ENCODE assay signal across 8 mouse cellular contexts in genomic region chr12:85548076-85548475, GRCm38 (mm10). TPM values are rescaled to one million over a fixed set of nuclear protein-coding genes. Genes with fewer than 3 reads are reported as not detected.
A peak's percentile ranks its signal among the peaks of the same experiment; 100 is the strongest.
DNase-seq lines count a peak whose midpoint lies in the region; ATAC-seq and TF ChIP-seq lines count a peak whose summit lies in the region.

No protein-coding gene starts in this region.

- no peaks in the 10 kb centered on the region for H3K27me3 ChIP-seq in kidney, postnatal 0 days (ENCODE audit: insufficient read depth, low read length)
- H3K27me3 ChIP-seq in limb, embryonic 15.5 days, result no peaks in the 10 kb centered on the region
- no peaks in the 10 kb centered on the region for H3K27me3 ChIP-seq in hindbrain, embryonic 16.5 days (replicated peaks; ENCODE audit: control insufficient read depth, insufficient read depth, low read length)

- H3K9me3 ChIP-seq in kidney, postnatal 0 days (replicated peaks; ENCODE audit: low read length), result no peaks in the 10 kb centered on the region
- H3K9me3 ChIP-seq in limb, embryonic 15.5 days, result 0 out of 2 replicates have a peak, but pooled peaks cover 3% of the 10 kb centered on the region
- H3K9me3 ChIP-seq in hindbrain, embryonic 16.5 days (ENCODE audit: control insufficient read depth, low read length), result no peaks in the 10 kb centered on the region; the same call in 1 of the 2 replicates

- peak; percentile 29 for DNase-seq in adrenal gland, postnatal 10 days
- DNase-seq in adrenal gland, adult 18-20 months (ENCODE audit: low spot score in 2 of 2), result no peak
- DNase-seq in kidney, postnatal 0 days (ENCODE audit: low spot score), result peak; percentile 40
- no peak for DNase-seq in kidney, adult 11 months
- peak; percentile 62 to 69 for DNase-seq in gastrocnemius, postnatal 36 days
- DNase-seq in embryo, embryonic 11 days, result no peak

- H3K4me3 ChIP-seq in kidney, postnatal 0 days (replicated peaks; ENCODE audit: low read depth, low read length), result no peak overlapping the region
- no peak overlapping the region for H3K4me3 ChIP-seq in limb, embryonic 15.5 days
- no peak overlapping the region for H3K4me3 ChIP-seq in hindbrain, embryonic 16.5 days (ENCODE audit: low read length)

- no peaks in the 10 kb centered on the region for H3K36me3 ChIP-seq in kidney, postnatal 0 days (ENCODE audit: insufficient read depth, low read length)
- H3K36me3 ChIP-seq in limb, embryonic 15.5 days, result no peaks in the 10 kb centered on the region
- H3K36me3 ChIP-seq in hindbrain, embryonic 16.5 days (ENCODE audit: control insufficient read depth, insufficient read depth, low read length), result no peaks in the 10 kb centered on the region

- 48% methylated on average over 8 of the region's 8 CpGs for WGBS in kidney, postnatal 0 days
- WGBS in limb, embryonic 15.5 days, result 20% methylated on average over 8 of the region's 8 CpGs
- whole genome bisulfite sequencing in hindbrain, embryonic 16.5 days, result 72% methylated on average over 8 of the region's 8 CpGs

- TF ChIP-seq CTCF in kidney, postnatal 0 days (IDR thresholded peaks at IDR 0.05; ENCODE audit: low read depth), result no peak

- no peak overlapping the region for H3K9ac ChIP-seq in kidney, postnatal 0 days (ENCODE audit: low read depth, low read length)
- no peak overlapping the region for H3K9ac ChIP-seq in limb, embryonic 15.5 days
- H3K9ac ChIP-seq in hindbrain, embryonic 16.5 days (ENCODE audit: low read depth, low read length), result no peak overlapping the region

- H3K4me1 ChIP-seq in kidney, postnatal 0 days (replicated peaks; ENCODE audit: insufficient read depth, low read length), result 0 out of 2 replicates have a peak, but pooled peaks cover 5% of the 10 kb centered on the region
- H3K4me1 ChIP-seq in limb, embryonic 15.5 days, result peaks cover 46% of the 10 kb centered on the region
- no peaks in the 10 kb centered on the region for H3K4me1 ChIP-seq in hindbrain, embryonic 16.5 days (ENCODE audit: control insufficient read depth, insufficient read depth, low read depth, low read length)

- ATAC-seq in kidney, postnatal 0 days (replicated peaks; ENCODE audit: low FRiP score, low read depth), result no peak
- peak; percentile 77 for ATAC-seq in limb, embryonic 15.5 days (ENCODE audit: insufficient number of reproducible peaks, low FRiP score, low TSS enrichment, low read depth)
- ATAC-seq in hindbrain, embryonic 16.5 days, result no peak

- no peak overlapping the region for H3K4me2 ChIP-seq in kidney, postnatal 0 days (ENCODE audit: low read length)
- no peak overlapping the region for H3K4me2 ChIP-seq in limb, embryonic 15.5 days
- no peak overlapping the region for H3K4me2 ChIP-seq in hindbrain, embryonic 16.5 days (ENCODE audit: low read length)

- no peak overlapping the region for H3K27ac ChIP-seq in kidney, postnatal 0 days
- peak overlapping the region; percentile 68 for H3K27ac ChIP-seq in limb, embryonic 15.5 days
- H3K27ac ChIP-seq in hindbrain, embryonic 16.5 days (ENCODE audit: low read depth, low read length), result no peak overlapping the region

- intact Hi-C loops in gastrocnemius, postnatal 36 days (cut with DNase I), result no loop called here

RNA-seq across cellular contexts. Expression of gene Jdp2, which starts 50.8 kb away (rescaled TPM):
- total RNA-seq in adrenal gland, postnatal 10 days (2021), result 10 to 100 TPM; 13.1 to 23.6 TPM
- total RNA-seq in adrenal gland, adult 18-20 months (2021), result 10 to 100 TPM; 18.4 to 23.4 TPM
- 0.47 and 0.70 TPM in 2 replicates for polyA plus RNA-seq in kidney, postnatal 0 days (2015; fragmentation: Nextera tagmentation; extraction: Ambion mirVana)
- total RNA-seq in gastrocnemius, postnatal 36 days (2021), result 1 to 10 TPM; 4.6 to 4.9 TPM
- polyA plus RNA-seq in limb, embryonic 15.5 days (2015; fragmentation: Nextera tagmentation; extraction: Ambion mirVana), result 0.99 and 1.5 TPM in 2 replicates
- polyA plus RNA-seq in hindbrain, embryonic 16.5 days (2015; fragmentation: Nextera tagmentation; extraction: Ambion mirVana), result 0.26 and 0.56 TPM in 2 replicates

Comparison
In these comparisons a context has a peak if more than half of its experiments do, and no peak if none do; other contexts are left out.
1. DNase-seq: peak in adrenal gland, postnatal 10 days (single experiment), kidney, postnatal 0 days (single experiment) and gastrocnemius, postnatal 36 days (2 of 2); none in adrenal gland, adult 18-20 months (0 of 2), kidney, adult 11 months (single experiment) and embryo, embryonic 11 days (single experiment).